Mouse (Mus musculus) cerebellum, postnatal 10 days (tissue): ENCODE results near the gene Slc7a14.

Source experiments
- DNase-seq, 2 experiments: peaks; one replicate each; pipeline ENCODE4 v3.0.0; 2021; ENCODE audit warnings: mixed read lengths in 2 of 2

Slc7a14 gene

DNA sequence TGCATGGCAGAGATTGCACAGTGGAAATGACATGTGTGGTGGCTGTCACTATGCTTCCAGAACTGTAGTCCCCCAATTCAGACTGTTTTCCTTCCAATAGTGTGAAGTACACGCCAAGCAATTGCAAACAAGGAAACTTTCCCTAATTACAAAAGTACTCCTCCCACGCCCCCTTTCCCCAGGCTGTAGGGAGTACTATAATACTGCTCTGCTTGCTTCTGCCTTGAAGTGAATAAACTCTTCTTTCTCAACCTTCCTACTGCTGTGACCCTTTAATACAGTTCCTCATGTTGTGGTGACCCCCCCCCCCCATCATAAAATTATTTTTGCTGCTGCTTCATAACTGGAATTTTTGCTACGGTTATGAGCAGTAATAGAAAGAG lies 49.2 kb downstream of the Slc7a14 start:
- DNase-seq = no peak

GRCm38 (mm10) chr3:31260329-31260963 lies 49.7 kb downstream of the Slc7a14 start:
- no peak for DNase-seq

DNA sequence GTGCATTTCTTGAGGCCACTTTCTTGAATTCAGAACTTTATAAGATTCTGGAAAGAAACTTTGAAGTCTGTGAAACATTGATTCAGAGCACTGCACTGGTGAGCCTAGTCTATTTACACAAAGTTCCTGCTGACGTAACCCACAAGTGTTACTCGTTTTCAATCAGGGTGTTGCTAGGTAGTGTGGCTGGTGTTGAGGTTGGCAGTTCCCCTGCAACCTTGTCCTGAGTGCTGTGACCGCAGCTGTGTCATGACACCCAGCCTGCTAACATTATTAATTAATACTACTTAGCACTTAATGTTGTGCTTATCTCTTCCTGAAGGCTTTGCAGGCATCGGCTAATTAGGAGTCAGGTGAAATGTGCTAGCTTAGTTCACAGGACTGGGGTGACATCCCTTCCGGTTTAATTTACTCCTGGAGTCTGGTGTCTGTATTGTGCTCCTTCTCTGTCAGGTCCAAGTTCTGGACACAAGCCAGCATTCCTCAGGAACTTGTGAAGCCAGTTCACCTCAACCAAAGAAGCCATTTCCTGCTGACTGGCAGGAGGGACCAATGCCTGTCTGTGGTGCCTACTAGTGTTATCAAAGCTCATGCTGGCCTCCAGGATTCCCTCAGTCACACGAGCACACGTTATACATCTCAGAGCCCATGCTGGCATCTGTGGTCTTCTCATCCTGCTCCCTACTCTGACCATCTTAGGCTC lies 50.5 kb downstream of the Slc7a14 start:
- peak; percentile 16 to 18 for DNase-seq

- peak; percentile 26 to 37 for DNase-seq
Observed at GRCm38 (mm10) chr3:31254427-31254826, 55.8 kb downstream of the Slc7a14 start.

- no peak for DNase-seq
Observed at GRCm38 (mm10) chr3:31253862-31254261, 56.3 kb downstream of the Slc7a14 start.

DNA sequence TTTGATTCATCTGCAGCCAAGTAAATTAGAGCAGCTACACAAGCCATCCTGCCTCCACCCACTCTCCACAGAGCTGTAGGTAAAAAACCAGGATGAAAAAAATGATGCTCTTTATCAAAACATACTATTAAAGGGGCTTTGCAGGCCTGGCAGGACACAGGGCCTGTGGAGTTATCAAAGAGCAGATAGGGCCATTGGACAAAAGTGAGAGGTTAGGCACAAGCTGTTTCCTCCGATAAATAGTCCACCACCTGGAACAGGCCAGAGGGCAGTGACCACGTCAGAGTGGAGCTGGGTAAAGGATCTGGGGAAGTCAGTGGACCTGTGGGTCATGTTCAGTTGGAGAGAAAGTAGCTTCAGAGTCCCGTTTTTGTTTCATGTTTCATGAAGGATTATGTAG lies 57.6 kb downstream of the Slc7a14 start:
- DNase-seq = no peak

DNA sequence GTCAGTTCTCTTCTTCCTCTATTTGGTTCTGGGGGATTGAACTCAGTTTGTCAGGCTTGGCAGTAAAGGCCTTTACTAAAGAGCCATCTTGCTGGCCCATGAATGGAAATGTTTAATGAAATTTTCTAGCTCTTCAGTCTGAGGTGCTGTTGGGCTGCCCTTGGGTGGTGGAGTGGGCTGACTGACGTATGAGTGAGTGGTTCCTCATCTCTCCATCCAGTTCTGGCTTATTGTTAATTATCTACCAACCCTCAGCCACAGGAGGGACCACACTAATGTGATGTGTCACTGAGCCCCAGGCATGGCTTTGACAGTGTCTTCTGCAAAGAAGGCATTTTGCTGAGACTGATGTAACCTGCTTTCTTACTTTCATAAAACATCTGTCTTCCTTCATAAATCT lies 66.7 kb downstream of the Slc7a14 start:
- DNase-seq = no peak

GRCm38 (mm10) chr3:31240840-31241239 lies 69.3 kb downstream of the Slc7a14 start:
- DNase-seq = no peak

- DNase-seq = peak; percentile 14 to 20
Observed at GRCm38 (mm10) chr3:31239645-31240044, 70.5 kb downstream of the Slc7a14 start.

DNA sequence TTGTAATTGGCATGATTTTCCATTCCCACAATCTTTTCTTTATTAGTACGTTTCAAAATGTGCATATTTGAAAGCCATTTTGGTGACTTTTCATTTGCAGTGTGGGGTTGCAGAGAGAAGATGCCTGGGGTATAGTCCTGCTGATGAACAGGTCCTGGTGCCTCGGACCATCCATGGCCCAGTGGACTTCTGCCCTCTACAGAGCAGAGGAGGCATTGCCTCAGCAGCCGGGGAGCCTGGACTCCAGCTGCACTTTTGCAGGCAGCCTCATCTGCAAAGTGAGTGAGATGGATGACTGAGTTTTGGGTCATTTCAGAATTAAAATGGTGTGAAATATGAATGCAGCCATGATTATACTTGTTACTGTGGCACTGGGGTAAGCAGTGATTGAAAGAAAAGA lies 72.2 kb downstream of the Slc7a14 start:
- peak; percentile 44 to 60 for DNase-seq

- DNase-seq = no peak
Observed at GRCm38 (mm10) chr3:31236146-31236545, 74.0 kb downstream of the Slc7a14 start.

GRCm38 (mm10) chr3:31234356-31234755 lies 75.8 kb downstream of the Slc7a14 start:
- no peak for DNase-seq

- no peak for DNase-seq
Observed at GRCm38 (mm10) chr3:31233746-31234312, 76.3 kb downstream of the Slc7a14 start.

DNA sequence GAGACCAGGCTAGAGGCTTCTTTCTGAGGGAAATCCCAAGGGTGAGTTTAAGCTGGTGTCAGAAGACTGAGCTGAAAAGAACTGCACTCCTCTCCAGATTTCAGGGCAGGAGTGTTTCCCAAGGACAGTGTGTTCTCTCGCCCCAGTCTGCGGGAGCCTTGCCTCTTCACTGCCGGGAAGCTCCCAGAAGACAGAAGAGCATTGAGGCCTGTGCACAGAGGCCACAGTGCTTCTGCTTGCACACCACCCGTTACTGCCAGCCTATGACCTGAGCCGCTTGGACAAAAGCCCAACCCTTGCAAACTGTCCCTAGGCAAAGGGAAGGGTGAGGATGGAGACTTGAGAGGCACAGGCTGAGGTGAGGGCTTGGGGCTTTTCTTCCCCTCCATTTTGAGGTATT lies 80.9 kb downstream of the Slc7a14 start:
- DNase-seq = peak in 1 of 2 experiments; percentile 32

- DNase-seq = no peak
Observed at GRCm38 (mm10) chr3:31228487-31228886, 81.7 kb downstream of the Slc7a14 start.

GRCm38 (mm10) chr3:31223551-31223950 lies 86.6 kb downstream of the Slc7a14 start:
- no peak for DNase-seq

- DNase-seq = no peak
Observed at GRCm38 (mm10) chr3:31220040-31220439, 90.1 kb downstream of the Slc7a14 start.

- no peak for DNase-seq
Observed at GRCm38 (mm10) chr3:31219483-31219882, 90.7 kb downstream of the Slc7a14 start.

DNA sequence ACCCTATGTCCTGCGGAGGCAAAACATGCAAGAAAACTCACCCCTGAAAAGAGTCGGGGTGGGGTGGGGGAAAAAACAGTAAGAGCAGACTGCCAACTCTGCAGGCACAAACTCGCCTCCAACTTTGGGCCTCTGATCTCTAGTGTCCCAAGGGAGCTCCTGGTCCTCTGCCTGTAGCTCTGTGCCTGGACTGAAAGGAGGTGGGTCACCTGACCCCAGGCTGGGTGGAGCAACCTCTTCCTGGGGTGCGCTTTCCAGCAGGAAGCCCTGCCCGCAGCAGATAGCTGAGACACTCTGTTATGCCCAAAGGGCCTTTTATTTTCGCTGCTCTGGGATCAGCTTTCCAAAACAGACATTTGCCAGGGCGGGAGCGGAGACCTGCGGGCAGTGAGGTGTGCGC lies 92.7 kb downstream of the Slc7a14 start:
- no peak for DNase-seq

GRCm38 (mm10) chr3:31213802-31214201 lies 96.4 kb downstream of the Slc7a14 start:
- peak; percentile 41 to 43 for DNase-seq

GRCm38 (mm10) chr3:31212205-31213038 lies 97.8 kb downstream of the Slc7a14 start:
- DNase-seq = no peak

DNA sequence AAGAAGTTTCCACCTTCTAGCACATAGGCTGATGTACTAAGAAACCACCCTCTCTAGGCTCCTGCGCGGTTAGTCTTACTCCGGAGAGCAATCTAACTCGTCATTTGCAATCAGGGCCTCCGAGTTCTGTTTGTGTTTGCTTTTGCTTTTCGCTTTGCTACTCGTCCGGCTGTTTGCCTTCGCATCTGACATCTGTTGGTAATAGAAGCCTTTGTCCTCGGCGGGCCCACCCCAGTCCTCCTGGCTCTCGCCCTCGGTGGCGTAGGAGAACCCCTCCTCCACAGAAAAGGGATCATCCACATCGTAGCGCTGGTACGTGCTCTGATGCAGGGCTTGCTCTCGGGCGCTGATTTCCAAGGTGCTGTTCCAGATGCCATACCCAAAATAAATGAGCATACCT lies 101.2 kb downstream of the Slc7a14 start:
- peak in 1 of 2 experiments; percentile 18 for DNase-seq

DNA sequence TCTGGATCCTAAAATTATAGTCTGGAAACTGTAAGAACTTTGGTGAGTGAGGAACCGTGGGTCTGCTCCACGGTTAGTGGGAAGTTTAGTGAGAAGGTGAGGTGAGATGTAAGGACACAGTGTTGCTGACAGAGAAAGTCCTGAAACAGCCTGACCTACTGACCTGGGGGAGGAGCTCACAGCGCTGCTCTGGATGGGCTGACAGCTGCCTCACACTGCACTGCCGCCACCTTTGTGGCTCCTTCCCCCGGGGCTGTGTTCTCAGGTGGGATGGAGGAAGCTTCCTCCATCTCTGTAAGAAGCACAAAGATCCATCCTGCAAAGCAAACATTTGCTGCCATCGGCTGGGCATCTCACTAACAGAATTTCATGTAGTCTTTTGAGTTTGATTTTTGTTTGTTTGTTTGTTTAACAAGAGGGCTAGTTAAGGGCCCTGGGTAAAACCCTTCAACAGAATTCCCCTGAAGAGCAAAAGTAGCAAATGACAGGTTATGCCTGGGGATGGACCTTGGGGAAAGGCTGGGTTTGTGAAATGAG lies 101.7 kb downstream of the Slc7a14 start:
- no peak for DNase-seq
